Mouse (Mus musculus): Measurements from ENCODE around the gene Cpxm1. TPM values are rescaled to one million over a fixed set of nuclear protein-coding genes. Genes with fewer than 3 reads are reported as not detected.

Cpxm1 gene
- polyA plus RNA-seq, 1 experiment from 2014 or later, result 35.8 TPM

GRCm38 (mm10) chr2:130429851-130430250 is 32.5 kb upstream of the Cpxm1 start:
- Histone ChIP-seq H3K4me1 (replicated peaks; ENCODE audit: control insufficient read depth, insufficient read depth, low read length) (peaks cover 6% of the 10 kb centered on the region; the same call in 1 of the 2 replicates), H3K4me3 (ENCODE audit: low read depth, low read length) (no peak overlapping the region), H3K27ac (ENCODE audit: low read depth) (no peak overlapping the region), H3K4me2 (ENCODE audit: low read length) (no peak overlapping the region), H3K9ac (ENCODE audit: low read length) (no peak overlapping the region), H3K27me3 (replicated peaks; ENCODE audit: control insufficient read depth, insufficient read depth, low read length) (no peaks in the 10 kb centered on the region), H3K36me3 (ENCODE audit: control insufficient read depth, insufficient read depth, low read length) (0 out of 2 replicates have a peak, but pooled peaks cover 7% of the 10 kb centered on the region), H3K9me3 (ENCODE audit: control insufficient read depth, low read length) (no peaks in the 10 kb centered on the region)
- WGBS, result 50% methylated on average over 2 of the region's 2 CpGs
- no peak for ATAC-seq (replicated peaks; ENCODE audit: low FRiP score, low TSS enrichment, low read depth)
- DNase-seq (ENCODE audit: low spot score), result no peak

- no peak for ATAC-seq (replicated peaks; ENCODE audit: low FRiP score, low TSS enrichment, low read depth)
- 40% methylated on average over 5 of the region's 5 CpGs for WGBS
- Histone ChIP-seq H3K9ac (ENCODE audit: low read length) (peak overlapping the region; percentile 64), H3K36me3 (ENCODE audit: control insufficient read depth, insufficient read depth, low read length) (0 out of 2 replicates have a peak, but pooled peaks cover 13% of the 10 kb centered on the region), H3K27me3 (replicated peaks; ENCODE audit: control insufficient read depth, insufficient read depth, low read length) (no peaks in the 10 kb centered on the region), H3K27ac (ENCODE audit: low read depth) (0 out of 2 replicates have a peak overlapping the region, but pooled peaks have one; percentile 88), H3K4me2 (ENCODE audit: low read length) (peak overlapping the region; percentile 92), H3K4me1 (replicated peaks; ENCODE audit: control insufficient read depth, insufficient read depth, low read length) (peaks cover 6% of the 10 kb centered on the region; the same call in 1 of the 2 replicates), H3K9me3 (ENCODE audit: control insufficient read depth, low read length) (no peaks in the 10 kb centered on the region), H3K4me3 (ENCODE audit: low read depth, low read length) (peak overlapping the region; percentile 56)
- DNase-seq (ENCODE audit: low spot score), result no peak
Measured at GRCm38 (mm10) chr2:130425112-130425511, 27.7 kb upstream of the Cpxm1 start.

- ATAC-seq (replicated peaks; ENCODE audit: low FRiP score, low TSS enrichment, low read depth) (peak; percentile 96), DNase-seq (ENCODE audit: low spot score) (peak; percentile 98)
- WGBS, result under 1% methylated on average over 58 of the region's 58 CpGs
- Histone ChIP-seq H3K9me3 (ENCODE audit: control insufficient read depth, low read length) (no peaks in the 10 kb centered on the region), H3K4me2 (ENCODE audit: low read length) (peak within 1 kb of the TSS; percentile 92), H3K9ac (ENCODE audit: low read length) (peak within 1 kb of the TSS; percentile 64), H3K36me3 (ENCODE audit: control insufficient read depth, insufficient read depth, low read length) (0 out of 2 replicates have a peak, but pooled peaks cover 12% of the 10 kb centered on the region), H3K4me1 (replicated peaks; ENCODE audit: control insufficient read depth, insufficient read depth, low read length) (peaks cover 6% of the 10 kb centered on the region; the same call in 1 of the 2 replicates), H3K27ac (ENCODE audit: low read depth) (peak within 1 kb of the TSS; percentile 88), H3K4me3 (ENCODE audit: low read depth, low read length) (peak within 1 kb of the TSS; percentile 56), H3K27me3 (replicated peaks; ENCODE audit: control insufficient read depth, insufficient read depth, low read length) (no peaks in the 10 kb centered on the region)
Measured at GRCm38 (mm10) chr2:130424126-130424853, 26.9 kb upstream of the Cpxm1 start, which contains the start of the genes Vps16 and Pced1a. Vps16 (plus strand) TSS chr2:130424339. Pced1a (minus strand) TSS chr2:130424701.

GRCm38 (mm10) chr2:130423397-130424125 is 26.2 kb upstream of the Cpxm1 start:
- DNase-seq (ENCODE audit: low spot score) (no peak), ATAC-seq (replicated peaks; ENCODE audit: low FRiP score, low TSS enrichment, low read depth) (peak; percentile 67)
- 14% methylated on average over 49 of the region's 49 CpGs for WGBS
- Histone ChIP-seq H3K4me1 (replicated peaks; ENCODE audit: control insufficient read depth, insufficient read depth, low read length) (peaks cover 6% of the 10 kb centered on the region; the same call in 1 of the 2 replicates), H3K27me3 (replicated peaks; ENCODE audit: control insufficient read depth, insufficient read depth, low read length) (no peaks in the 10 kb centered on the region), H3K27ac (ENCODE audit: low read depth) (peak overlapping the region; percentile 88), H3K4me3 (ENCODE audit: low read depth, low read length) (peak overlapping the region; percentile 56), H3K4me2 (ENCODE audit: low read length) (peak overlapping the region; percentile 92), H3K9ac (ENCODE audit: low read length) (peak overlapping the region; percentile 64), H3K36me3 (ENCODE audit: control insufficient read depth, insufficient read depth, low read length) (peaks cover 18% of the 10 kb centered on the region), H3K9me3 (ENCODE audit: control insufficient read depth, low read length) (no peaks in the 10 kb centered on the region)

- no peak overlapping the region for H3K27ac ChIP-seq (ENCODE audit: low read depth)
- peaks cover 6% of the 10 kb centered on the region; the same call in 1 of the 2 replicates for H3K4me1 ChIP-seq (replicated peaks; ENCODE audit: control insufficient read depth, insufficient read depth, low read length)
- no peaks in the 10 kb centered on the region for H3K9me3 ChIP-seq (ENCODE audit: control insufficient read depth, low read length)
- DNase-seq (ENCODE audit: low spot score), result no peak
- H3K36me3 ChIP-seq (ENCODE audit: control insufficient read depth, insufficient read depth, low read length), result peaks cover 21% of the 10 kb centered on the region
- no peak overlapping the region for H3K4me2 ChIP-seq (ENCODE audit: low read length)
- no peaks in the 10 kb centered on the region for H3K27me3 ChIP-seq (replicated peaks; ENCODE audit: control insufficient read depth, insufficient read depth, low read length)
- no peak overlapping the region for H3K9ac ChIP-seq (ENCODE audit: low read length)
- 95% methylated on average over 26 of the region's 26 CpGs for WGBS
- ATAC-seq (replicated peaks; ENCODE audit: low FRiP score, low TSS enrichment, low read depth), result no peak
- H3K4me3 ChIP-seq (ENCODE audit: low read depth, low read length), result no peak overlapping the region
Measured at GRCm38 (mm10) chr2:130421781-130422620, 24.6 kb upstream of the Cpxm1 start.

- WGBS, result 79% methylated on average over 6 of the region's 6 CpGs
- Histone ChIP-seq H3K4me1 (replicated peaks; ENCODE audit: control insufficient read depth, insufficient read depth, low read length) (no peaks in the 10 kb centered on the region), H3K9me3 (ENCODE audit: control insufficient read depth, low read length) (no peaks in the 10 kb centered on the region), H3K27me3 (replicated peaks; ENCODE audit: control insufficient read depth, insufficient read depth, low read length) (no peaks in the 10 kb centered on the region), H3K36me3 (ENCODE audit: control insufficient read depth, insufficient read depth, low read length) (peaks cover 10% of the 10 kb centered on the region), H3K9ac (ENCODE audit: low read length) (no peak overlapping the region), H3K4me2 (ENCODE audit: low read length) (no peak overlapping the region), H3K4me3 (ENCODE audit: low read depth, low read length) (no peak overlapping the region), H3K27ac (ENCODE audit: low read depth) (no peak overlapping the region)
- no peak for DNase-seq (ENCODE audit: low spot score)
- no peak for ATAC-seq (replicated peaks; ENCODE audit: low FRiP score, low TSS enrichment, low read depth)
Measured at GRCm38 (mm10) chr2:130414094-130414856, 16.9 kb upstream of the Cpxm1 start.

- ATAC-seq (replicated peaks; ENCODE audit: low FRiP score, low TSS enrichment, low read depth) (no peak), DNase-seq (ENCODE audit: low spot score) (no peak)
- no peak overlapping the region for H3K4me3 ChIP-seq (ENCODE audit: low read depth, low read length)
- no peak overlapping the region for H3K9ac ChIP-seq (ENCODE audit: low read length)
- no peaks in the 10 kb centered on the region for H3K36me3 ChIP-seq (ENCODE audit: control insufficient read depth, insufficient read depth, low read length)
- 76% methylated on average over 3 of the region's 3 CpGs for WGBS
- H3K27me3 ChIP-seq (replicated peaks; ENCODE audit: control insufficient read depth, insufficient read depth, low read length), result no peaks in the 10 kb centered on the region
- H3K4me1 ChIP-seq (replicated peaks; ENCODE audit: control insufficient read depth, insufficient read depth, low read length), result no peaks in the 10 kb centered on the region; the same call in 1 of the 2 replicates
- H3K27ac ChIP-seq (ENCODE audit: low read depth), result no peak overlapping the region
- H3K9me3 ChIP-seq (ENCODE audit: control insufficient read depth, low read length), result no peaks in the 10 kb centered on the region
- no peak overlapping the region for H3K4me2 ChIP-seq (ENCODE audit: low read length)
Measured at GRCm38 (mm10) chr2:130412775-130413174, 15.4 kb upstream of the Cpxm1 start.
